Mouse (Mus musculus): ENCODE data around the gene Dst. TPM values are rescaled to one million over a fixed set of nuclear protein-coding genes. Genes with fewer than 3 reads are reported as not detected.

The Dst gene
- polyA plus RNA-seq, 2 experiments = 4.3 to 5.0 TPM

DNA sequence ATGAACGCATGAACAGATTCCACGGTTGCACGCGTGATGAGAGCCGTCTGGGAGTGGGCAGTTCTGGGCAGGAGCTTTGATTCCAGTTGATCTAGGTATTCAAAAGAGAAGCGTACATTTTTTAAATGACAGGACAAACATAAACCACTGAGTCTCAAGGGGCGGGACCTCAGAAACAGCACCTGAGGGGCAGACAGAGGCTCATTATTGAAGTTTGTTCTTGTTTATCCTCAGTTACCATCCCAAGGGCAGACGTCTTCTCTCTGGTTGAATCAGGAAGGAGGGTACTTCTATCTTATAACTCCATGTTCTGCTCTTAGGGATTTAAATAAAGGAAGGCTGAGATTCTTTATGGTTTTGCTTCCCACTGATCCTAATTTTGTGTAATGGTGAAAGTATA, 199.1 kb downstream of the Dst start:
- H3K27me3 ChIP-seq (ENCODE audit: control insufficient read depth, insufficient read depth, low read length) = no peaks in the 10 kb centered on the region
- no peaks in the 10 kb centered on the region for H3K9me3 ChIP-seq (ENCODE audit: control insufficient read depth, low read length)
- H3K9ac ChIP-seq (replicated peaks) = no peak overlapping the region
- H3K4me3 ChIP-seq (ENCODE audit: insufficient read depth in 1 of 2, low read depth in 2 of 2, low read length in 2 of 2) = no peak overlapping the region
- WGBS (ENCODE audit: insufficient replicate concordance) = 57% methylated on average over 8 of the region's 8 CpGs
- no peak overlapping the region for H3K27ac ChIP-seq
- H3K36me3 ChIP-seq (replicated peaks; ENCODE audit: control insufficient read depth, insufficient read depth, low read depth) = no peaks in the 10 kb centered on the region
- ATAC-seq (ENCODE audit: insufficient read depth) (no peak), DNase-seq (ENCODE audit: low read depth in 3 of 3, low spot score in 3 of 3) (no peak)
- H3K4me2 ChIP-seq (ENCODE audit: low read depth) = no peak overlapping the region
- peaks cover 0 to 7% of the 10 kb centered on the region in 2 experiments; a peak in 2 of 4 replicates for H3K4me1 ChIP-seq (replicated peaks; ENCODE audit: control insufficient read depth in 2 of 2, insufficient read depth in 2 of 2, low read length in 1 of 2)
- TF ChIP-seq CTCF (IDR thresholded peaks at IDR 0.05; ENCODE audit: low read depth) (no peak), EP300 (IDR thresholded peaks at IDR 0.05; ENCODE audit: low read depth) (no peak)

DNA sequence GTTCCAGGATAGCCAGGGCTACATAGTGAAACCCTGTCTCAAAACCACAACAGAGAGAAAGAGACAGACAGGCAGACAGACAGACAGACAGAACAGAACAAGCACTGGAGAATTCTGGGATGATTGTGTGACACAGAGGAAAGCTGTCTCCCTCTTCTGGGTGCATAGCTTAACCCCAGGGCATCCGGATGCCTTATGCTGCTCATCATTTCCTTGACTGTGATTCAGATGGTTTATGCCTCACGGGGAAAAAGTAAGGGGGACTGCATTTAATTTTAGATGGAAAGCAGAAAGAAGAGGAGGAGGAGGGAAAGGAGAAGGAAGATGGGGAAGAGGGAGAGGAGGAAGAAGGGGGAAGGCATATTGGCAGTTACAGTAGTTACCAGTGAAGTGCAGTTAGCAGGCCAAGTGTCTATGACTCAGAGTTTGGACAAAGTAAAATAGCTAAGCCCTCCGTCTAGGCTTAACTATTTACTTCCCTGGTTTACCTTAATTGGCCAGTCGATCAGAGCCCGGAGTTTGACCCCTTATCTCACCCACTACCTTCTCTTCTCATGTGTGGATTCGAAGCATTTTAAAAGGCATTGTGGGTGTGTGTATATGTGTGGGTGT, 201.7 kb downstream of the Dst start:
- ATAC-seq (ENCODE audit: insufficient read depth) (no peak), DNase-seq (ENCODE audit: low read depth in 3 of 3, low spot score in 3 of 3) (no peak)
- Histone ChIP-seq H3K27me3 (ENCODE audit: control insufficient read depth, insufficient read depth, low read length) (no peaks in the 10 kb centered on the region), H3K36me3 (replicated peaks; ENCODE audit: control insufficient read depth, insufficient read depth, low read depth) (no peaks in the 10 kb centered on the region), H3K4me3 (ENCODE audit: insufficient read depth in 1 of 2, low read depth in 2 of 2, low read length in 2 of 2) (no peak overlapping the region), H3K4me2 (ENCODE audit: low read depth) (no peak overlapping the region), H3K27ac (no peak overlapping the region), H3K9ac (replicated peaks) (no peak overlapping the region), H3K9me3 (ENCODE audit: control insufficient read depth, low read length) (no peaks in the 10 kb centered on the region), H3K4me1 (replicated peaks; ENCODE audit: control insufficient read depth in 2 of 2, insufficient read depth in 2 of 2, low read length in 1 of 2) (peaks cover 0 to 5% of the 10 kb centered on the region in 2 experiments; a peak in 2 of 4 replicates)
- 40% methylated on average over 6 of the region's 6 CpGs for WGBS (ENCODE audit: insufficient replicate concordance)
- TF ChIP-seq CTCF (IDR thresholded peaks at IDR 0.05; ENCODE audit: low read depth) (no peak), EP300 (IDR thresholded peaks at IDR 0.05; ENCODE audit: low read depth) (no peak)

- TF ChIP-seq CTCF (IDR thresholded peaks at IDR 0.05; ENCODE audit: low read depth) = no peak
- TF ChIP-seq EP300 (IDR thresholded peaks at IDR 0.05; ENCODE audit: low read depth) = no peak
- Histone ChIP-seq H3K9ac (replicated peaks) (no peak overlapping the region), H3K36me3 (replicated peaks; ENCODE audit: control insufficient read depth, insufficient read depth, low read depth) (no peaks in the 10 kb centered on the region), H3K4me1 (replicated peaks; ENCODE audit: control insufficient read depth in 2 of 2, insufficient read depth in 2 of 2, low read length in 1 of 2) (peaks cover 0 to 3% of the 10 kb centered on the region in 2 experiments; a peak in 1 of 4 replicates), H3K4me3 (ENCODE audit: insufficient read depth in 1 of 2, low read depth in 2 of 2, low read length in 2 of 2) (no peak overlapping the region), H3K9me3 (ENCODE audit: control insufficient read depth, low read length) (no peaks in the 10 kb centered on the region), H3K27me3 (ENCODE audit: control insufficient read depth, insufficient read depth, low read length) (no peaks in the 10 kb centered on the region), H3K27ac (no peak overlapping the region), H3K4me2 (ENCODE audit: low read depth) (no peak overlapping the region)
- no peak for ATAC-seq (ENCODE audit: insufficient read depth)
- WGBS (ENCODE audit: insufficient replicate concordance) = 45% methylated on average over 2 of the region's 2 CpGs
- DNase-seq (ENCODE audit: low read depth in 3 of 3, low spot score in 3 of 3) = no peak
Observed at GRCm38 (mm10) chr1:34110862-34111261, 202.8 kb downstream of the Dst start.

GRCm38 (mm10) chr1:34111954-34112353, 203.9 kb downstream of the Dst start:
- Histone ChIP-seq H3K27ac (no peak overlapping the region), H3K9ac (replicated peaks) (no peak overlapping the region), H3K4me3 (ENCODE audit: insufficient read depth in 1 of 2, low read depth in 2 of 2, low read length in 2 of 2) (no peak overlapping the region), H3K36me3 (replicated peaks; ENCODE audit: control insufficient read depth, insufficient read depth, low read depth) (no peaks in the 10 kb centered on the region), H3K4me1 (replicated peaks; ENCODE audit: control insufficient read depth in 2 of 2, insufficient read depth in 2 of 2, low read length in 1 of 2) (peaks cover 0 to 3% of the 10 kb centered on the region in 2 experiments; a peak in 2 of 4 replicates), H3K27me3 (ENCODE audit: control insufficient read depth, insufficient read depth, low read length) (no peaks in the 10 kb centered on the region), H3K4me2 (ENCODE audit: low read depth) (no peak overlapping the region), H3K9me3 (ENCODE audit: control insufficient read depth, low read length) (no peaks in the 10 kb centered on the region)
- DNase-seq (ENCODE audit: low read depth in 3 of 3, low spot score in 3 of 3) (no peak), ATAC-seq (ENCODE audit: insufficient read depth) (no peak)
- TF ChIP-seq CTCF (IDR thresholded peaks at IDR 0.05; ENCODE audit: low read depth) (no peak), EP300 (IDR thresholded peaks at IDR 0.05; ENCODE audit: low read depth) (no peak)
- WGBS (ENCODE audit: insufficient replicate concordance) = 52% methylated on average over 2 of the region's 2 CpGs

DNA sequence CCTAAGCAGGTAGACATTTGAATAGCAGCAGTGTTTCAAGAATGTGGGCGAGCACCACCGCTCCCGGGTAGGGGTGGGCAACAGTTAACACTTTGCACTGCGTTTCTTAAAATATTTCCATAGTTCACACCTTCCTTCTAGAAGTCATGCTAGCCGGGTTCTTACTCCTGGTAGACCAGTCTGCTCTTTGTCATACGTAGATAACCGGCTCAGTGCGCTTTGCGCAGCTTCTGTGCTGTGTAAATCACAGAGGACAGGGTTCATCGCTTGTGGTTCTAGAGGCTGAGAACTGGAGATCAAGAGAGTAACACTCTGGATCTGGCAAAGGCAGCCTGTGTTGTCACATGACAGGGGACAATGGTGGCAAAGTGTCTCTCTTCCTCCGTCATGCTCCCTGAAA, 208.4 kb downstream of the Dst start:
- Histone ChIP-seq H3K36me3 (replicated peaks; ENCODE audit: control insufficient read depth, insufficient read depth, low read depth) (no peaks in the 10 kb centered on the region), H3K4me2 (ENCODE audit: low read depth) (no peak overlapping the region), H3K9ac (replicated peaks) (no peak overlapping the region), H3K4me3 (ENCODE audit: insufficient read depth in 1 of 2, low read depth in 2 of 2, low read length in 2 of 2) (no peak overlapping the region), H3K9me3 (ENCODE audit: control insufficient read depth, low read length) (no peaks in the 10 kb centered on the region), H3K27me3 (ENCODE audit: control insufficient read depth, insufficient read depth, low read length) (no peaks in the 10 kb centered on the region), H3K4me1 (replicated peaks; ENCODE audit: control insufficient read depth in 2 of 2, insufficient read depth in 2 of 2, low read length in 1 of 2) (peaks cover 0 to 1% of the 10 kb centered on the region in 2 experiments; a peak in 1 of 4 replicates), H3K27ac (no peak overlapping the region)
- DNase-seq (ENCODE audit: low read depth in 3 of 3, low spot score in 3 of 3) = no peak
- TF ChIP-seq CTCF (IDR thresholded peaks at IDR 0.05; ENCODE audit: low read depth) = no peak
- TF ChIP-seq EP300 (IDR thresholded peaks at IDR 0.05; ENCODE audit: low read depth) = no peak
- WGBS (ENCODE audit: insufficient replicate concordance) = 59% methylated on average over 11 of the region's 11 CpGs
- ATAC-seq (ENCODE audit: insufficient read depth) = no peak

All from liver, embryonic 14.5 days (tissue).